Mouse (Mus musculus) heart, adult 18-20 months (tissue): Measurements from ENCODE around the gene Mgat2. TPM values are rescaled to one million over a fixed set of nuclear protein-coding genes. Genes with fewer than 3 reads are reported as not detected.

Experiments used
- DNase-seq, 2 experiments: peaks; one replicate each; pipeline ENCODE4 v3.0.0; 2021 to 2022; ENCODE audit warnings: mixed read lengths in 1 of 2
- total RNA-seq, 2 experiments: library from RNA; stranded (reverse); gene quantifications; 2 replicates each; pipeline ENCODE4 v1.2.3; 2021

Gene Mgat2
- total RNA-seq, 2 experiments from 2014 or later: 18.6 to 20.2 TPM

- DNase-seq: no peak
Measured at GRCm38 (mm10) chr12:69177526-69177925, 6.4 kb upstream of the Mgat2 start.

- no peak for DNase-seq
Measured at GRCm38 (mm10) chr12:69179371-69179770, 4.6 kb upstream of the Mgat2 start.

- no peak for DNase-seq
Measured at GRCm38 (mm10) chr12:69181800-69182199, 2.2 kb upstream of the Mgat2 start.

GRCm38 (mm10) chr12:69184342-69185295 lies 662 bp downstream of the Mgat2 start:
- peak; percentile 74 to 79 for DNase-seq

- DNase-seq: no peak
Measured at GRCm38 (mm10) chr12:69185371-69185770, 1.4 kb downstream of the Mgat2 start.

GRCm38 (mm10) chr12:69186811-69187471 lies 3.0 kb downstream of the Mgat2 start:
- DNase-seq: no peak

- no peak for DNase-seq
Measured at GRCm38 (mm10) chr12:69190074-69190473, 6.1 kb downstream of the Mgat2 start.

- no peak for DNase-seq
Measured at GRCm38 (mm10) chr12:69190522-69190921, 6.6 kb downstream of the Mgat2 start.

GRCm38 (mm10) chr12:69191396-69191795 lies 7.4 kb downstream of the Mgat2 start:
- DNase-seq: no peak

GRCm38 (mm10) chr12:69192637-69193036 lies 8.7 kb downstream of the Mgat2 start:
- DNase-seq: no peak

- peak; percentile 77 to 78 for DNase-seq
Measured at GRCm38 (mm10) chr12:69196444-69197377, 12.8 kb downstream of the Mgat2 start, which contains the start of gene Gm49383. Gene Gm49383 (minus strand): TSS chr12:69197104.

- peak; percentile 60 to 70 for DNase-seq
Measured at GRCm38 (mm10) chr12:69197378-69198163, 13.6 kb downstream of the Mgat2 start.

GRCm38 (mm10) chr12:69198164-69198535 lies 14.2 kb downstream of the Mgat2 start, which contains the start of gene Dnaaf2:
Gene Dnaaf2 (minus strand): TSS chr12:69198429.
- peak; percentile 61 to 71 for DNase-seq

GRCm38 (mm10) chr12:69198985-69199384 lies 15.0 kb downstream of the Mgat2 start:
- no peak for DNase-seq

- no peak for DNase-seq
Measured at GRCm38 (mm10) chr12:69204052-69204833, 20.3 kb downstream of the Mgat2 start, which contains the start of gene Gm49384. Gene Gm49384 (minus strand): TSS chr12:69204267.

- DNase-seq: no peak
Measured at GRCm38 (mm10) chr12:69207396-69207795, 23.4 kb downstream of the Mgat2 start.

GRCm38 (mm10) chr12:69207926-69208325 lies 24.0 kb downstream of the Mgat2 start:
- DNase-seq: no peak

GRCm38 (mm10) chr12:69208520-69208919 lies 24.6 kb downstream of the Mgat2 start:
- no peak for DNase-seq

- DNase-seq: peak in 1 of 2 experiments; percentile 25
Measured at GRCm38 (mm10) chr12:69210056-69210979, 26.4 kb downstream of the Mgat2 start.
